Mouse (Mus musculus) right cerebral cortex, postnatal 4 days (tissue): Measurements from ENCODE around the gene Scn4b.

Source experiments
- DNase-seq: peaks from one replicate; pipeline ENCODE4 v3.0.0-alpha.2; 2022

Gene Scn4b

GRCm38 (mm10) chr9:45195468-45195867 lies 57.3 kb downstream of the Scn4b start:
- no peak for DNase-seq

- no peak for DNase-seq
These were observed 58.1 kb downstream of the Scn4b start for GRCm38 (mm10) chr9:45196125-45196830.

- DNase-seq, result no peak
These were observed 59.4 kb downstream of the Scn4b start for GRCm38 (mm10) chr9:45197549-45197948.

- DNase-seq, result no peak
These were observed 63.2 kb downstream of the Scn4b start for GRCm38 (mm10) chr9:45201319-45201947.

- no peak for DNase-seq
These were observed 64.0 kb downstream of the Scn4b start for GRCm38 (mm10) chr9:45202021-45202798.
